Mouse (Mus musculus): ENCODE measurements around the gene Agtrap.
A peak's percentile ranks its signal among the peaks of the same experiment; 100 is the strongest.
"Not testable (repeated sequence)": the region's sequence is repeated elsewhere in the genome, so short reads cannot be mapped to it uniquely, and the experiment has no call there.

The Agtrap gene

DNA sequence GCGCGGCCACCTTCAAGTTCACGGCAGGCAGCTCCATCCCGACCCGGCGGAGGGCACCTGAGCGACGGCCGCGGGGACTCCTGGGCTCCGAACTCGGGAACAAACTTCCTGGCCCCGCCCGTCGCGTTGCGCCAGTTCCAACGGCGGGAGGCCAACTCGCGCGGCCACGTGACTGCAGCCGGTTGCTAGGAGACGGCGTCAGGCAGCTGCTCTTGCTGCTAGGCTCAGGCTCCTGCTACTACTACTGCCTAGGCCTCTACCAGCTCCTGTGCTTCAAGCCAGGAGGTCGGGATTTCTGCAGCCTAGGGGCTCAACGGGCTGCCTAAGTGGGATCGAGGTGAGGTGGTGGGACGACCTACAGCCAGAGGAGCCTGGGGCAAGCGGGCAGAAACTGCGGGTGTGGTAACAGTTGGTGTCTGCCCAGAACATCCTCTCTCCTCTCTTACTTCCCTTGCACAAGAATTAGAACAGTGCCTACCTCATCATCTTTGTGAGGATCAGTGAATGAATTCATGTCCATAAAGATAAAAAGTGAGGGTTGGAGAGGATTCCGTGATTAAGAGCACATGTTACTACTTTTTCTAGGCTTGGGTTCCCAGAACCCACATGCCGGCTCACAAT is at the start of gene Agtrap:
Gene Agtrap (minus strand): TSS at position 125 of the 621 bp plus-strand sequence.
- DNase-seq, result peak; percentile 95

DNA sequence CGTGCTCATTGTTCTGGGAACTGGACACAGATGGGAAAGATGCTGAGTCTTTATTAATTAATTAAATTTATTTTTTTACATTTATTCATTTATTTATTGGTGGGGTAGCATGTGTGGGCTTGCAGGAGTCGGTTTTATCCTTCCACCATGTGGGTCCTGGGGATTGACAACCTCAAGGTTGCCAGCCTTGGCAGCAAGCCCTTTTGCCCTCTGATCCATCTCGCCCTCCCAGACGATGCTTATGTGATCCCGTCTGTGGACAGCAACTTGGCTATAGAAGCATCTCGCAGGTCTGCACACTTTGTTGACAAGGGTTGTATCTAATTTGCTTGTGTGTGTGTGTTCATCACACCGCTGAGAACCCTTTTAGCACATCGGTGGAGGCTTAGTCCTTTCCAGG is 49.7 kb upstream of the Agtrap start:
- no peak for DNase-seq

DNA sequence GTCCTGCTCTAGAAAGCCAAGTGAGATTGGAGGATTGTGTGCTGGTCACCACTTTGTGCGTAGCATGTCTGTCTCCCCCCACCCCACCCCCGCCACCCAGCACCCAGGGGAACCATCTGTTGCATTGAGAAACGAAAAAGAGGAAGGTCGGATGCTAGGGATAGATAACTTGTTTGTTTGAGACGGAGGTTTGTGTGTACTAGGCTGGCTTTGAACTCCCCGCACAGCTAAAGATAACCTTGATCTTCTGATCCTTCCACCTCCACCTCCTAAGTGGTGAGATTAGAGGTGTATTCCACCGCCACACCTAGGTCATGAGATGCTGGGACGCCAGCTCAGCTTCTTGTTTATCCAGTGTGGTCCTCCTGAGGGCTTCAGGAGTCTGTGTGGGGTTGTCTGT is 47.2 kb upstream of the Agtrap start:
- DNase-seq, result no peak

DNA sequence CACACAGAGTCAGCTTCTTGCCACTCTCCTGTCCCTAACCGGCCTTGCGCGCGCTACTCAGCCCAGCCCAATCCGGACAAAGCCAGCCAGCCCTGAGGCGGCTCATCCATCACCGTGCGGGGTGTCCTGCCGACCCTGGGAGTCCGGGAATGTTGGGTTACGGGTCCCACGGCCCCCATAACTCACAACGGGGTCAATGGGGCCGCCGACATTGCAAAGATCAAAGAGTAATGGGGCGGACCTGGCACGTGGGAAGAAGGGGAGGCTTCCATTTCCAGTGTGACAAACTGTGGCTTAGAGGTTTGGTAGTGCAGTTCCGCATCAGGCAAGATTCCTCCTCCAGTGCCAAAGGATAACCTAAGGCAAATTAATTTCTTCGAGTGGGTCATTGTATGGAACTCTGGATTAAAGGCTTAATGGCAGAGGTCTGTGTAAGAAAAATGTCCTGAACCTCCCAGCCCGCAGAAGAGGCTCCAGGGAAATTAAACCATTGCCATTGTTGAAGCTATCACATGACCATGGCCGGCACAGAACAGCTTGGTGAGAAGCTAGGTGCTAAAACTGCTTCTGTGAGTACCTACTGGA is 43.8 kb upstream of the Agtrap start:
- no peak for DNase-seq

DNA sequence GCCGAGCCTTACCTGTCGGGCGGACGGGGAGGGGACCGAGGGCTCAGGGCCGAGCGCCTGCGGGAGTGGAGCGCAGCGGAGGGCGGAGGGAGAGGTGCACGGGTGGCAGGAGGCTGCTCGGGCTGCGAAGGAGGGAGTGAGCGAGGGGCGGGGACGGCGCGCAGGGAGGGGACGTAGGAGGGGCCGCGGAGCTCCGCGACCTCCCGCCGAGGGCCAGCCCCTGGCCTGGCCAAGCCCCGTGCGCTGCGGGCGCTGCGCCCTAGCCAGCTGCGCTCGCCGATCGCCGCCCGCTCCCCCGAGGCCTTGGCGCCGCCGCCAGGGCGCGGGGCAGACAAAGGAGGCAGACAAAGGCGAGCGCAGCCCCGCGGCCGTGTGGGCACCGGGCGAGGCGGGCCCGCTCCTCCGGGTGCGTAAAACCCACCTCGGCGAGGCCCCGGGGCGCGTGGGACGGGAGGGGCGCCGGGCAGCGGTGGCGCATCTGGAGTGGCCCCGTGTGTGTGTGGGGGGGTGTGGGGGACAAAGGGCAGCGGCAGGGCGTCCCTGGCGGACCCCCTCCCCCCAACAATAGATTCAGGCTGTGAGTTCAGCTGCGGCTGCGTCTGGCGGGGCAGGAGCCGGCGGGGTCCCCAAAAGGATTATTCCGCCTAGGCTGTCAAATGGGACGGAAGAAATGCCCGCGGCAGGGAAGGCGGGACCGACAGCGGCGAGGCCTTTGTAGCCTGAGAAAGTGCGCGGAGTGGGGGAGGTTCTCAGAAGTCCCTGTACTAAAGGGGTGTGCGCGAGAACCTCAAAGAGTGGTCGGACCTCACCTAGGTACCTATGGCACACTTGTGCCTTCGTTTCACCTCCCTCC is 43.0 kb upstream of the Agtrap start, which contains the start of gene Draxin:
Gene Draxin (minus strand): TSS at position 138 of the 853 bp plus-strand sequence.
- peak; percentile 42 for DNase-seq

DNA sequence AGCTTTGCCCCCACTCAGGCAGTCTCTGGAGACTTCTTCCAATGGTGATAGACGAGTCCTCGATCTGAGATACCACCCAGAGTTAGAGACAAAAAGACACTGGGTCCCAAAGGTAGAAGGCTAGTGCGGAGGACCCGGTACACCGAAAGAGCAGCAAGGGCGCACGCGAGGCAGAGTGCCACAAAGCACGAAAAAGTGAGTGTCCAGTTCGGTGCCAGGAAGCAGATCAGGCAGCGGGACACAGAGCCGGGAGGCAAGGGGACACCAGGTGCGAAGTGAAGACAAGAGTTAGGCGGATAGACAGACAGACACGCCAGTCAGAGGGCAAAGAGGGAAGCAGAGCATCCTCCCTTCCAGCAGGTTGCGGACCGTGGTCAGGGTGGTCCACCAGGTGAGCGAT is 42.3 kb upstream of the Agtrap start, which contains the start of gene Mad2l2:
Gene Mad2l2 (plus strand): TSS at position 252 of the 400 bp plus-strand sequence.
- DNase-seq, result no peak

DNA sequence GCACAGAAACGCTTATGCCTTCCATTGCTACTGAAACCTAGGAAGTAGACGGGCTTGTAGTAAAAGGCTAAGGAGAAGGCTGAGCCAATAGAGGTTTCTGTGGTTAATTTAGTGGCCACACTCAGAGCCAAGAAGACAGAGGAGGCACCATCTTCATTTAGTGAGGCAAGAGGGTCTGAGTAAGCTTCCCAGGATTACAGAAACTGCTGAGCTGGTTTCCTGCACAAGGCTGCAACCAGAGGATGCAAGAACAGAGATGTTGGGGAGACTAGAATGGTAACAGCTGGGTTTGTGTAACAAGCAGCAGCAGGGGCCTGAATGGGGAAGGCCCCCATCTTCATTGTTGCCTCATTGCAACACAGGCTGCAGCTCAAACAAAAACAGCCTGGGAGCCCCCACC is 40.8 kb upstream of the Agtrap start:
- DNase-seq, result no peak

DNA sequence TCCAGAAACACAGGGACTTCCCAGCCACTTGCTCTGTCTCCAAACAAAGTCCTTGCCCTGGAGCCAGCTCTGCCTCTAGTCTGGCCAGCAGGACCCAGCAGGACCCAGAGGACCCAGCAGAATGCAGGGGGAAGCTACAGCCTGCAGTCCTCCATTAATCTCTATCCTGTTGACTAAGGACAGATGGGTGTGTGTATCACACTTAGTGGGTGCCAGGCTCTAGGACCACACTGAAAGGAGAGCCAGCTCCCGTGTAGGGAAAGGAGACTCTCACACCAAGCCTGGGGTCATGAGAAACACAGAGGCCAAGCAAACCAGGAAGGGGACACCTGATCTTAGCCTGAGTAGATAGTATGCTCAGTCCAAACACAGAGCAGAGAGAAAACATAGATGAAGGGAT is 40.4 kb upstream of the Agtrap start:
- DNase-seq, result no peak

DNA sequence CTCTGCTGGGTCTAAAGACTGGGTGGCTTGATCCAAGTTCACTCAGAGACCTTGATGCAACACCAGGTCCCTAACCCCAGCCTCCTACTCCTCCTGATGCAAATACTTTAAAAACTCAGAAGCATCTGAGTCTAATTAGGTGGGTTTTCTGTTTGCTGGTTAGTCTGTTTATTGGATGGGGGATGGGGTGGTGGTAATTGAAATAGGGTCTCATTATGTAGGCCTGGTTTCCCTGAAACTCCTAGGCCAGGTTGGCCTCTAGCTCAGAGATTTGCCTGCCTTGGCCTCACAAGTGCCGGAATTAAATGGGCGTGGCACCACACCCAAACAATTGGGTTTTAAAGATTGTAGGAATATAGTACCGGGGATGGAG is 34.8 kb upstream of the Agtrap start:
- DNase-seq, result no peak

DNA sequence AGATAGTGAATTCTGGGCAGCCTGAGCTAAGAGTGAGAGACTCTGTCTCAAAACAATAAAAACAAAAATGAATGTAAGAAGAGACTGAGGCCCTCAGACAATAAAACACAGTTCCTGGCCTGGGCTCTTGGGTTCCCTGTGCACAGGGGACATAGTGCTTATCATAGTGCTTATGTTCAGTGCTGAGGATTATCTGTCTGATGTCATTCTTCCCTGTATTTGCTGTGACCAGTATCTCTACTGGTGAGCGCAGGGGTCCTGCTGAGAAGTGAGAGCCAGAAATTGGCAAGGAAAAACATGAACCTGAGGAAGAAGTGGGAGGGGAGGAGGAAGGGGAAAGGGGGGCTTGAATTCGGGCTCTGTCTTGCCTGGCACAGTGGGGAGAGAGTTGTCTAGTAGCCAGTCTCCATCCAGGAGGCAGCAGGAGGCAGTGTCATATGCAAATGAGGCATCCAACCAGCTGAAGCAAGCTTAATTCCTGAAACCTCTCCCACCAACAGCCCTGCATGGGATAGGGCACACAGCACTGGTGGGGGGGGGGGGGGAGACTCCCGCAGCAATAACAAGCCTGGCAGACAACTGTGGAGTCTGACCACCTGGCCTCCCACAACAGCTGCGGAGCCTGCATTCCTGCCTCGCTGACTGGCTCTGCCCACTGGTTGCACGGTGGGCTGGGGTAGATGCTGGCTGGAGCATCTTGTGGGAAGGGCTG is 34.3 kb upstream of the Agtrap start:
- DNase-seq, result no peak

DNA sequence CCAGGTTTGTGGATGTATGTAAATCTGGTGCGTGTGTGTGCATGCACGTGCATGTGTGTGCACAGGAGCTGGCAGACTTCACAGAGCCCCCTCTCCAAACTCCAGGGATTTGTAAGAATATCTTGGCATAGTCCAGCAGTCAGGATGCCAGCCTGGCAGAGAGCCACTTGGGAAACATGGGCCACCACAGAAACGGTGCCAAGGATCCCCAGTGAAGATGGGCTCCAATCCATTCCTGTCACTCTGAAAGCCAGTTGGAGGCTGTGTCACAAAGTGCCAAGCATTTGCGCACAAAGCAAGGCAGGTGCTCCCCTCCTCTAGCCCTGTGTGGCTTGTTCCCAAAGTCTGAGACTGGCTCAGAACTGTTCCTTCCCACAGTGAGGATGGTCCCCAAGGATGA is 33.5 kb upstream of the Agtrap start:
- peak; percentile 74 for DNase-seq

DNA sequence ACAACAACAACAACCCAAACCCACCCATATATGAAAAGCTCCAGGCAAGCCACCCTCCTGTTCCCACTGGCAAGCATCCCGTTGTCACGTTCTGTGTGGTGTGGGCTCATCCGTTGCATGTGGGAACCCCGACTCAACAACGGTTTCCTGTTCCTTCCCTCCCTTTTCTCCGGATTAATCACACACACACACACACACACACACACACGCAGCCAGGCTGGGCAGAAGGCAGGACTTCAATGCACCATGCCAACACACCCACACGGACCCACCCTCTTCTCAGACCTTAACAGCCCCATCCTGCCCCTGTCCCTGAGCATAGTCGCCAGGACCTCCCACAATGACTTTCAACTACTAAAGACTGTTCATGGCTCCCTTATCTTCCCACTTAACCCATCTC is 32.7 kb upstream of the Agtrap start:
- DNase-seq, result no peak

DNA sequence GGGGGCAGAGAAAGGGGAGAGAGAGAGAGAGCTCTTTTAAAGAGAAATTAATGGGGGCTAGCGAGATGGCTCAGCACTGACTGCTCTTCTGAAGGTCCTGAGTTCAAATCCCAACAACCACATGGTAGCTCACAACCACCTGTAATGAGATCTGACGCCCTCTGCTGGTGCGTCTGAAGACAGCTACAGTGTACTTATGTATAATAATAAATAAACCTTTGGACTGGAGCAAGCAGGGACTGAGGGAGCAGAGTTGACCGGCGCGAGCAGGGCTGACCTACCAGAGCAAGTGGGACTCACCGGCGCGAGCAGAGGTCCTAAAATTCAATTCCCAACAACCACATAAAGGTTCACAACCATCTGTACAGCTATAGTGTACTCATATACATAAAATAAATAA is 31.7 kb upstream of the Agtrap start:
- not testable (repeated sequence) for DNase-seq

DNA sequence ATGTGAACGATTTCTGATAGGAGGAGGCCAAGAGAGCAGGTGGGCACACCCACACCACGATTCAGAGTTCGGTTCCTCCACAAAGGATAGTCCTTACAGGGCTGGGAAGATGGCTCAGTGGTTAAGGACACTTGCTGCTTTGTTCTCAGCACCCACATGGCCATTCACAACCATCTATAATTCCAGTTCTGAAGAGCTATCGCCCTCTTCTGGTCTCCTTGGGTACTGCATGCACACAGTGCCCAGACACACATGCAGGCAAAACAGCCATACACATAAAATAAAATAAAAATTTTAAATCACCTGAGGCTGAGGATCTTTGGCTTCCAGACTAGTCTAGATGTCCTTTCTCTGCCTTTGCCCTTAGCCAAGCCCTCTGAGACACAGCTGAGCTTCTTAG is 29.6 kb upstream of the Agtrap start:
- no peak for DNase-seq

DNA sequence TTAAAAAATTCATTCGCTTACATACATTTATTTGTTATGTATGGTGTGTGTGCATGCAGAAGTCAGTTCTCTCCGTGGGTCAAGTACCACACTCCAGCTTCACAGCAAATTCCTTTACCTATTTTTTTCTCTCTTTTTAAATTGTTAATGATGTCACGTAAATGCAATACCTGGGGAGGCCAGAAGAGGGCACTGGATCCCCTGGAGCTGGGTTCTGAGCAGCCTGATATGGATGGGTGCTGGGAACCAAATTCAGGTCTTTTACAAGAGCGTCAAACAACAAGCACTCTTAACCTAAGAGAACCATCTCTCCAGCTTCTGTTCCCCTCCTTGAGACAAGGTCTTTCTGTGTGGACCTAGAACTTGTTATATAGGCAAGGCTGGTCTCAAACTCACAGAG is 28.8 kb upstream of the Agtrap start:
- no peak for DNase-seq

DNA sequence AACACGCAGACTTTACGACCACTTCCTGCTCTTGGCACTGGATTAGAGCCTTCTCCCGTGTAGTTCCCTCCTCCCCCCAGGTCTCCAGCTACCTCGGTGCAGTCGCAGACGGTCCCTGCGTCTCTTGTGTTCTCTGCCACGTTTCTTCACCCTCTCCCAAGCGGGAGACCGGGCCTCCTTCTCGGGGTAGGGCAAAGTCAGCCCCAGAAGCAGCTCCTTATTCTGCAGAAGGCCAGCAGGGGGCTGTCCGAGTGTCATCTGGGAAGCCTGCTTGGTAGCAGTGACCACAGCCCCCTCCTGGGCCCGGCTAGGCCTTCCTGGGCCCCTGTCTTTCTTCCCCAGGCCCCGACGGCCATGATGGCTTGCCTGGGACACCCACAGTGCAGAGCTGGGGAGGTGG is 27.6 kb upstream of the Agtrap start:
- peak; percentile 39 for DNase-seq

DNA sequence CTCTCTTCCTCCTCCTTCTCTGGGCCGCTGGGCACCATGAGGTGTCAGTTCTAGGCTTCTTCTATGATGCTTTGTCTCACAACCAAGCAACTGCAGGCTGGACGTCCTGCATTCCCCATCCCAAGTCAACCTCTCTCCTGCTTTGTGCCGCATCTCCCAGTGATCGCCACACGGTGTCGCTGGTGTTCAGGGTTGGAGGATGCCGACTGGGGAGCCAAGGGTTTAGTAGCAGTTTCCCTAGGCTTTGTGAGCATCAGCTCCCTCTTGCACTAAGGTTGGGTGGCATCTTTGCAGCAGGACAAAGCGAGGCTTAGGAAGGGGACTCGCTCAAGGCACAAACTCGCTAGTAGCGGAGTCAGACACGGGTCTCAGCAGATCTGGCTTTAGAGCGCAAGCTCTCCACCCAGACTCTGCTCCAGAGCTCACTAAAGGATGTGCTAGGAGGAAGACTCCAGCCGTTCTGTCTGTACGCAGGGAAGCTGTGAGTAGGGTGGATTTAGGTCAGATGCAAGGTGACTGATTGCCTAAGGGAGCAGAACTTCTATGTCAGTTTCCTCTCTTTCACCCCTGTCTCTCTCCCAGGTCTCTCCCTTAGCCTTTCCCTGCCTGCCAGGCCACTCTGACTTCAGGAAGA is 27.0 kb upstream of the Agtrap start:
- peak; percentile 83 for DNase-seq

DNA sequence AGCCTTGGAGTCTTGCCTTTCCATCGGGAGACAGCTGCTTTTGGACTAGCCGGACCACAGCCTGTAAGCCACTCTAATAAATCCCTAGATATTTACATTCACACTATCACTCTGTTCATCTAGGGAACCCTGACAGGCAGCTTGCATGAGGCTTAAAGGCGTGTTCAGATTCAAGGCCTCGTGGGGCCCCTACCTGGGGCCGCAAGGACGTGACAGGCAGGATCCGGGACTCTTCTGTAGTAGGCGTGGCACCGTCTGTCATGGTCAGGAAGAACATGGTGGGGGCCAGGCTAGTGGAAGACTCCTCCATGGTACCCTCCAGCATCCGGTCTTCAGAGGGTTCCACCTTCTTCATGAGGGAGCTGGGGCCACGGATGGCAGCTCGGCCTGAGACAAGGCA is 24.7 kb upstream of the Agtrap start:
- DNase-seq, result no peak

DNA sequence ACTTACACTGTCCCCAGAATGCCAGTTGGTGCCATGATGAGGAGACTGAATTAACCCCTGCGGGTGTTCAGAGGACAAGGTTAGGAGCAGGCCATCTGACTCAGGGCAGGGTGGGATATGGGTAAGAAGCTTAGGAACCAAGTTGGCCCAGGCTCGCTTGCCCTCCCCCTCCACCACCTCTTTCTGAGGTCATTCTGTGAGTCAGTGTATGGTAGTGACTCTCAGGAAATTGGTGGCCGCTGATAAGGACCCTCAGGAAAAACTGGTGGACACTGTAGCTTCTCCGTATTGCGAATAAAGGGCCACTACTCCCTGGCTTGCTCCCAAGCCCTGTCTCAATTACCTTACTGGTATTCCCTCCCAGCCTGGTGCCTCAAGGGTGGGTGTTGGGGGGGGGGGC is 21.4 kb upstream of the Agtrap start:
- DNase-seq, result no peak

DNA sequence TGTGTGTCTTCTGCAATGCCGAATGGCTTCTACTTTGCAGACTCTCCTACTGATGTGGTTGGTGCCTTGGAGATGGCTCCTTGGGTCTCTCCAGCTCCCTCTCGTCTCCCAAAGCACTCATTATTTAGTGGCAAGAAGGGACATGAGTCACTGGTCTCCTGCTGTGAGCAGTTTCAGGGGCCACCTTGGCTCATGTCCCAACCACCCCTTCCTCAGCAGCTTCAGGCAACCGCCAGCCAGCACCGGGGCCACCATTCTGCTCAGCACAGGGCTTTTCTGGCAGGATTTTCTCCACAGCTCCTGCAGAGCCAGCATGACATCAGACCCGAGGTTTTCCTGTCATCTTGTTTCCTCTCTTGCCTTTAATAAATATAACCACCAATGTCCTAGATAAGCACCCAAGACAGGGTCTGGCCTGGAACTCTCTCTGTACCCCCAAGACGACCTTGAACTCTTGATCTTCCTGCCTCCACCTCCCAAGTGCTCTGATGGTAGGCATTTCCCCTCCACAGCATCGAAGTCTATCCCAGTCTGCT is 20.8 kb upstream of the Agtrap start:
- no peak for DNase-seq

DNA sequence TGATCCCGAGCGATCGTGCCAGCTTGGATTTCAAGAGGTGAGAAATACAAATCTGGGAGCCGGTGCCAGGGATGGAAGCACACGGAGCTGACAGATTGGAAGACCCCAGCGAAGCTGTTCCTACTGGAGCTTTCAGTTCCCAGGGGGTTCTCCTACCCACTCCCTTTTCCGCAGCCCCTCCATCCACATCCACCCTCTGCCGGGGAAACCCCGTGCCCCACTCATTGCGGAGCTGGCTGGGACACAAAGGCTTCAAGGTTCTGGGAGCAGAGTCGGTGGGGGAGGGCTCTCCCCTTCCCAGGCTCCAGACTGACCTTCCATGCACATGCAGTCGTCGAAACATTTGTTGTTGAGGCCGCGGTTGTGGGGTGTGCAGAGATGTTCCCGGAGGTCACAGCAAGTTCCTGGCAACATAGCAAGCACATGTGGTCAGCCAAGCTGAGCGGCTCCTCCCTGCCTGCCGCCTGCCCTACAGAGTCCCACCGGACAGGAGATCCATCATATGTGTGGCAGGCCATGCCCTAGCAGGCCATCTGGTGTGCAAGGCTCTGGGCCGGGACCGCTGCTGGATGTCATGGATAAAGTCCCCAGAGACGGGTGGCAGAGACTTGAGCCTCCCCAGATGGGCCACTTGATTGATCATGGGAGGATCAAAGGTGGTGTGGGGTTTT is 19.9 kb upstream of the Agtrap start:
- DNase-seq, result no peak

DNA sequence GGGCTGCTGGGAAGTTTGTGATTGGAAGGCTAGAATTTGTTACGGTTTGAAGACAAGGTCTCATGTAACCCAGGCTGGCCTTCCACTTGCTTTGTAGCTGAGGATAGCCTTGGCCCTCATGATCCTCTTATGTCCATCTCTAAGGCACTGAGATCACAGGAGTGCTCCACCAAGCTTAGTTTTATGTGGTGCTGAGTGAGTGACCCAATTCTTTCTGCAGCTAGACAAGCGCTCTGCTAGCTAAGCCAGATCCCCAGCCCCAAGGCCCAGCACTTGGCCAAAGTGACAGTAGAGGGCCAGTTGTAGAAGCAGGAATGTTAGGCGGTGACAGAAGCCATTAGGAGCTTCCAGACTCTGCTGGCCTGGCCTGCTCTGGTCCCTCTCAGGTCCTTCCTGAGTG is 16.3 kb upstream of the Agtrap start:
- no peak for DNase-seq
